Mouse (Mus musculus): ENCODE data around the gene Olfr640. TPM values are rescaled to one million over a fixed set of nuclear protein-coding genes. Genes with fewer than 3 reads are reported as not detected.

Gene Olfr640
- polyA plus RNA-seq, 1 experiment from 2014 or later: not detected

GRCm38 (mm10) chr7:103998446-103998845, 26.9 kb downstream of the Olfr640 start, which contains the start of gene Olfr638:
TSS of gene Olfr638 (plus strand) at chr7:103998746.
- ChIA-PET CTCF (no interaction called here), POLR2A (no interaction called here)
- no peaks in the 10 kb centered on the region for H3K27me3 ChIP-seq
- no peak for DNase-seq (ENCODE audit: low read depth, low spot score)
- no peak for TF ChIP-seq CTCF (IDR thresholded peaks at IDR 0.05)
- ATAC-seq: no peak
- in situ Hi-C loops (cut with MboI; ENCODE audit: low pct_unique_long_range_greater_than_20kb): no loop called here

GRCm38 (mm10) chr7:103971782-103972181, 53.6 kb downstream of the Olfr640 start:
- CTCF ChIA-PET: no interaction called here
- POLR2A ChIA-PET: no interaction called here
- ATAC-seq (no peak), DNase-seq (ENCODE audit: low read depth, low spot score) (no peak)
- in situ Hi-C loops (cut with MboI; ENCODE audit: low pct_unique_long_range_greater_than_20kb): no loop called here
- no peaks in the 10 kb centered on the region for H3K27me3 ChIP-seq
- TF ChIP-seq CTCF (IDR thresholded peaks at IDR 0.05): no peak

- DNase-seq (ENCODE audit: low read depth, low spot score) (no peak), ATAC-seq (no peak)
- in situ Hi-C loops (cut with MboI; ENCODE audit: low pct_unique_long_range_greater_than_20kb): no loop called here
- CTCF ChIA-PET: no interaction called here
- TF ChIP-seq CTCF (IDR thresholded peaks at IDR 0.05): no peak
- no peaks in the 10 kb centered on the region for H3K27me3 ChIP-seq
- POLR2A ChIA-PET: no interaction called here
Measured at GRCm38 (mm10) chr7:103970852-103971251, 54.5 kb downstream of the Olfr640 start, which contains the start of gene Olfr635. TSS of gene Olfr635 (plus strand) at chr7:103971152.

Other genes starting within 250 kb of the Olfr640 start
- gene Olfr68, start 245.9 kb downstream of the Olfr640 start, polyA plus RNA-seq (2021): not detected
- not detected for gene Olfr67, start 233.8 kb downstream of the Olfr640 start, polyA plus RNA-seq (2021)
- not detected for gene Hbb-bt, start 211.6 kb downstream of the Olfr640 start, polyA plus RNA-seq (2021)
- gene Hbb-bs, start 197.5 kb downstream of the Olfr640 start, polyA plus RNA-seq (2021): not detected
- gene Hbb-bh2, start 185.1 kb downstream of the Olfr640 start, polyA plus RNA-seq (2021): not detected
- not detected for gene Hbb-bh1, start 182.4 kb downstream of the Olfr640 start, polyA plus RNA-seq (2021)
- gene Hbb-y, start 172.4 kb downstream of the Olfr640 start, polyA plus RNA-seq (2021): not detected
- gene Olfr66, start 139.3 kb downstream of the Olfr640 start, polyA plus RNA-seq (2021): not detected
- not detected for gene Olfr64, start 131.1 kb downstream of the Olfr640 start, polyA plus RNA-seq (2021)
- gene Olfr65, start 122.1 kb downstream of the Olfr640 start, polyA plus RNA-seq (2021): not detected
- gene Olfr631, start 96.7 kb downstream of the Olfr640 start, polyA plus RNA-seq (2021): not detected
- not detected for gene Olfr632, start 91.2 kb downstream of the Olfr640 start, polyA plus RNA-seq (2021)
- gene Olfr633, start 81.1 kb downstream of the Olfr640 start, polyA plus RNA-seq (2021): not detected
- gene Olfr635, start 54.4 kb downstream of the Olfr640 start, polyA plus RNA-seq (2021): not detected
- not detected for gene Olfr638, start 26.8 kb downstream of the Olfr640 start, polyA plus RNA-seq (2021)
- gene Olfr639, start 8.3 kb downstream of the Olfr640 start, polyA plus RNA-seq (2021): 0.03 TPM
- not detected for gene Olfr641, start 9.9 kb upstream of the Olfr640 start, polyA plus RNA-seq (2021)
- gene Olfr642, start 27.1 kb upstream of the Olfr640 start, polyA plus RNA-seq (2021): not detected
- not detected for gene 4930516K23Rik, start 35.9 kb upstream of the Olfr640 start, polyA plus RNA-seq (2021)
- not detected for gene Olfr644, start 46.3 kb upstream of the Olfr640 start, polyA plus RNA-seq (2021)
- not detected for gene Olfr645, start 59.9 kb upstream of the Olfr640 start, polyA plus RNA-seq (2021)
- gene Olfr646, start 79.3 kb upstream of the Olfr640 start, polyA plus RNA-seq (2021): 0.04 TPM
- not detected for gene Ubqln5, start 104.3 kb upstream of the Olfr640 start, polyA plus RNA-seq (2021)
- gene Olfr643, start 111.8 kb upstream of the Olfr640 start, polyA plus RNA-seq (2021): not detected
- not detected for gene Ubqln3, start 117.7 kb upstream of the Olfr640 start, polyA plus RNA-seq (2021)
- not detected for gene Ubqlnl, start 125.0 kb upstream of the Olfr640 start, polyA plus RNA-seq (2021)
- gene Olfm5, start 139.3 kb upstream of the Olfr640 start, polyA plus RNA-seq (2021): not detected
- 0.03 TPM for gene Olfr648, start 157.8 kb upstream of the Olfr640 start, polyA plus RNA-seq (2021)
- gene Olfr649, start 170.4 kb upstream of the Olfr640 start, polyA plus RNA-seq (2021): not detected
- 0.08 TPM for gene Trim6, start 193.2 kb upstream of the Olfr640 start, polyA plus RNA-seq (2021)
- 1.6 TPM for gene Trim34a, start 218.9 kb upstream of the Olfr640 start, polyA plus RNA-seq (2021)